In genomic region chr10:67087447-67088226, GRCm38 (mm10) we compare ENCODE assay signal across 24 mouse cellular contexts. TPM values are rescaled to one million over a fixed set of nuclear protein-coding genes. Genes with fewer than 3 reads are reported as not detected.
DNase-seq lines count a peak whose midpoint lies in the region; ATAC-seq and TF ChIP-seq lines count a peak whose summit lies in the region.
"Had no signal": no experiment of that assay in that cellular context is flagged by ENCODE, and none has a peak within 500 bp of the region (broad histone marks: within the 10 kb centered on the region; RNA-seq: fewer than 3 reads in every experiment).

No protein-coding gene starts in this region.

- no peaks in the 10 kb centered on the region for H3K36me3 ChIP-seq in kidney, adult 2 months (ENCODE audit: control insufficient read depth, insufficient read depth, low read length)
- H3K36me3 ChIP-seq in liver, adult 2 months (ENCODE audit: control insufficient read depth, insufficient read depth, low read length), result no peaks in the 10 kb centered on the region
- no peaks in the 10 kb centered on the region for H3K36me3 ChIP-seq in liver, embryonic 12.5 days
- H3K36me3 ChIP-seq in small intestine, adult 2 months (ENCODE audit: control insufficient read depth, insufficient read depth, low read length), result no peaks in the 10 kb centered on the region
- H3K36me3 ChIP-seq: hindbrain, embryonic 13.5 days had no signal

- ATAC-seq in liver, embryonic 12.5 days, result no peak
- ATAC-seq: activated CD4-positive, CD25-positive, alpha-beta regulatory T cell, adult 4 months; forebrain, embryonic 13.5 days; forebrain, postnatal 0 days; Patski had no signal

- 82% methylated on average over 5 of the region's 5 CpGs for WGBS in kidney, adult 2 months
- WGBS in liver, adult 2 months, result 36% methylated on average over 5 of the region's 5 CpGs
- WGBS in liver, embryonic 12.5 days (ENCODE audit: insufficient replicate concordance), result 70% methylated on average over 5 of the region's 5 CpGs
- WGBS in small intestine, adult 2 months, result 72% methylated on average over 5 of the region's 5 CpGs

- H3K9ac ChIP-seq in liver, adult 2 months (ENCODE audit: low read depth, low read length), result peak overlapping the region; percentile 9; the same call in 1 of the 2 replicates
- H3K9ac ChIP-seq in liver, embryonic 12.5 days, result no peak overlapping the region
- H3K9ac ChIP-seq: embryonic facial prominence, embryonic 13.5 days; forebrain, embryonic 13.5 days; forebrain, postnatal 0 days; hindbrain, embryonic 13.5 days had no signal

- no peak for TF ChIP-seq POLR2A in kidney, adult 2 months (IDR thresholded peaks at IDR 0.05; ENCODE audit: low read depth, low read length)
- no peak for TF ChIP-seq POLR2A in liver, adult 2 months (IDR thresholded peaks at IDR 0.05; ENCODE audit: extremely low read depth, insufficient read depth, low read length)
- no peak for TF ChIP-seq POLR2A in small intestine, adult 2 months (IDR thresholded peaks at IDR 0.05; ENCODE audit: low read depth, low read length)

- peak; percentile 66 for DNase-seq in kidney, adult 2 months
- no peak for DNase-seq in kidney, postnatal 25 days
- DNase-seq in liver, adult 2 months (ENCODE audit: extremely low read depth, low read depth, low spot score), result peak; percentile 100
- DNase-seq in lung, postnatal 36 days, result peak; percentile 54
- no peak for DNase-seq in lung, postnatal 25 days (ENCODE audit: low spot score)
- no peak for DNase-seq in frontal cortex, postnatal 14 days (ENCODE audit: low spot score in 2 of 2)
- DNase-seq: adrenal gland, adult 2 months; adrenal gland, postnatal 25 days; cerebellum, adult 18-20 months; cerebellum, adult 9-11 months; cerebellum, postnatal 36 days; forebrain, postnatal 0 days; gastrocnemius, adult 2 months; gastrocnemius, postnatal 25 days; heart, adult 11 months; heart, postnatal 10 days had no signal

- no peak overlapping the region for H3K4me2 ChIP-seq in liver, embryonic 12.5 days
- H3K4me2 ChIP-seq: embryonic facial prominence, embryonic 13.5 days; forebrain, embryonic 13.5 days; hindbrain, embryonic 13.5 days had no signal

- H3K4me3 ChIP-seq in kidney, adult 2 months (ENCODE audit: insufficient read depth, low read depth, low read length), result no peak overlapping the region
- no peak overlapping the region for H3K4me3 ChIP-seq in liver, adult 2 months (ENCODE audit: insufficient read depth, low read depth, low read length)
- no peak overlapping the region for H3K4me3 ChIP-seq in liver, embryonic 12.5 days
- no peak overlapping the region for H3K4me3 ChIP-seq in small intestine, adult 2 months (ENCODE audit: low read depth, low read length)
- H3K4me3 ChIP-seq: embryonic facial prominence, embryonic 13.5 days; forebrain, embryonic 13.5 days; gastrocnemius, adult 2 months; hindbrain, embryonic 13.5 days had no signal

- peaks cover 2% of the 10 kb centered on the region; the same call in 1 of the 2 replicates for H3K4me1 ChIP-seq in kidney, adult 2 months (ENCODE audit: control insufficient read depth, insufficient read depth, low read length)
- peaks cover 28% of the 10 kb centered on the region for H3K4me1 ChIP-seq in liver, adult 2 months (ENCODE audit: control insufficient read depth, insufficient read depth, low read length)
- no peaks in the 10 kb centered on the region for H3K4me1 ChIP-seq in liver, embryonic 12.5 days
- peaks cover 5% of the 10 kb centered on the region; the same call in 1 of the 2 replicates for H3K4me1 ChIP-seq in small intestine, adult 2 months (ENCODE audit: control insufficient read depth, insufficient read depth, insufficient read length, low read length)

- H3K9me3 ChIP-seq in liver, embryonic 12.5 days (replicated peaks), result no peaks in the 10 kb centered on the region
- H3K9me3 ChIP-seq: embryonic facial prominence, embryonic 13.5 days; forebrain, embryonic 13.5 days; hindbrain, embryonic 13.5 days had no signal

- H3K27ac ChIP-seq in kidney, adult 2 months (ENCODE audit: insufficient read depth, low read depth, low read length), result no peak overlapping the region
- H3K27ac ChIP-seq in liver, adult 2 months (replicated peaks; ENCODE audit: insufficient read depth, low read depth, low read length), result peak overlapping the region; percentile 99
- H3K27ac ChIP-seq in liver, embryonic 12.5 days, result no peak overlapping the region
- peak overlapping the region; percentile 55; the same call in 1 of the 2 replicates for H3K27ac ChIP-seq in small intestine, adult 2 months (ENCODE audit: insufficient read depth, low read depth, low read length)
- H3K27ac ChIP-seq: embryonic facial prominence, embryonic 13.5 days; forebrain, embryonic 13.5 days; gastrocnemius, adult 2 months; hindbrain, embryonic 13.5 days had no signal

- H3K79me2 ChIP-seq in liver, adult 2 months (ENCODE audit: control insufficient read depth, insufficient read depth, low read length), result peaks cover 34% of the 10 kb centered on the region; the same call in 1 of the 2 replicates

- no peaks in the 10 kb centered on the region for H3K27me3 ChIP-seq in kidney, adult 2 months (replicated peaks; ENCODE audit: control insufficient read depth, insufficient read depth, low read length)
- no peaks in the 10 kb centered on the region for H3K27me3 ChIP-seq in liver, adult 2 months (ENCODE audit: control insufficient read depth, insufficient read depth, low read length)
- H3K27me3 ChIP-seq in liver, embryonic 12.5 days (replicated peaks), result no peaks in the 10 kb centered on the region
- no peaks in the 10 kb centered on the region for H3K27me3 ChIP-seq in small intestine, adult 2 months (ENCODE audit: control insufficient read depth, insufficient read depth, low read length)
- H3K27me3 ChIP-seq: CH12.LX; embryonic facial prominence, embryonic 13.5 days; forebrain, embryonic 13.5 days; hindbrain, embryonic 13.5 days; Patski had no signal

- 0 out of 2 replicates have a peak, but pooled peaks have one; percentile 16 for TF ChIP-seq CTCF in kidney, adult 2 months (conservative IDR thresholded peaks at IDR 0.05; ENCODE audit: insufficient read depth, insufficient read length, low read depth, low read length)
- no peak for TF ChIP-seq CTCF in liver, adult 2 months (IDR thresholded peaks at IDR 0.05; ENCODE audit: low read depth, low read length)
- TF ChIP-seq CTCF in small intestine, adult 2 months (IDR thresholded peaks at IDR 0.05; ENCODE audit: extremely low read depth, insufficient read length, insufficient replicate concordance, low read depth, low read length), result no peak

RNA-seq across cellular contexts. Expression of gene Jmjd1c, which starts 8.3 kb away (rescaled TPM):
- 9.4 and 10.0 TPM in 2 replicates for polyA plus RNA-seq in kidney, adult 2 months (2012; rRNA removed)
- total RNA-seq in liver, adult 2 months (2014; rRNA removed), result 44.8 and 48.3 TPM in 2 replicates
- 5.7 and 5.8 TPM in 2 replicates for polyA plus RNA-seq in liver, adult 2 months (2012; rRNA removed)
- 16.1 and 16.3 TPM in 2 replicates for polyA plus RNA-seq in liver, embryonic 12.5 days (2016; fragmentation: Nextera tagmentation; extraction: Ambion mirVana)
- polyA plus RNA-seq in small intestine, adult 2 months (2012; rRNA removed), result 8.6 and 22.7 TPM in 2 replicates

RNA-seq across cellular contexts. Expression of gene Reep3, which starts 9.1 kb away (rescaled TPM):
- polyA plus RNA-seq in kidney, adult 2 months (2012; rRNA removed), result 22.2 and 26.0 TPM in 2 replicates
- 36.1 and 38.8 TPM in 2 replicates for total RNA-seq in liver, adult 2 months (2014; rRNA removed)
- 21.6 and 24.8 TPM in 2 replicates for polyA plus RNA-seq in liver, adult 2 months (2012; rRNA removed)
- polyA plus RNA-seq in liver, embryonic 12.5 days (2016; fragmentation: Nextera tagmentation; extraction: Ambion mirVana), result 8.7 and 8.8 TPM in 2 replicates
- polyA plus RNA-seq in small intestine, adult 2 months (2012; rRNA removed), result 7.8 and 16.4 TPM in 2 replicates

Comparison
In these comparisons a context has a peak if more than half of its experiments do, and no peak if none do; other contexts are left out.
1. DNase-seq: peak in kidney, adult 2 months (single experiment), liver, adult 2 months (single experiment) and lung, postnatal 36 days (single experiment); none in kidney, postnatal 25 days (0 of 2), lung, postnatal 25 days (single experiment) and frontal cortex, postnatal 14 days (0 of 2).
2. H3K27ac ChIP-seq: peak in liver, adult 2 months (single experiment) and small intestine, adult 2 months (single experiment); none in kidney, adult 2 months (single experiment) and liver, embryonic 12.5 days (single experiment).